Mouse (Mus musculus): Measurements from ENCODE around the gene Fat1. TPM values are rescaled to one million over a fixed set of nuclear protein-coding genes. Genes with fewer than 3 reads are reported as not detected.

Fat1 gene
- polyA plus RNA-seq, 1 experiment = not detected

DNA sequence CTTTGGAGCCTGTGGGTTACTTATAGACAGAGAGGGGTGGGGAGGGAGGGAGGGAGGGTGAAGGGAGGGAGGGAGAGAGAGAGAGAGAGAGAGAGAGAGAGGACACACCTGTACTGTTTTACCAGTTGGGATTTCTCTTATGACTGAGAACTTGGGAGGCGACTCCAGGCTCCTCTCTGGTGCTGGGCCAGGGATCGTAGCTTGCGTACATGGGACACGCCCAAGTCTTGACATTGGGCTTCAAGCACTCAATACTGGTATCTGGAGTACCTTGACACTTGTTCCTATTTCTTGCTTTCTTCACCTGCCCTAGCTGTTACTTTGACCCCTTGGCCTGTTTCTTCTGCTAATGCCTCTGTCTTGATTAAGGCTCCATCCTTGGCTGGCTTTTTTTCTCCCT is 10.3 kb downstream of the Fat1 start:
- WGBS = 96% methylated on average over 4 of the region's 4 CpGs
- Histone ChIP-seq H3K4me3 (ENCODE audit: insufficient read depth, low read depth, low read length) (no peak overlapping the region), H3K27ac (ENCODE audit: insufficient read depth, low read depth, low read length) (no peak overlapping the region), H3K4me1 (ENCODE audit: control insufficient read depth, insufficient read depth, low read length) (peaks cover 28% of the 10 kb centered on the region)
- TF ChIP-seq CTCF (IDR thresholded peaks at IDR 0.05; ENCODE audit: insufficient read depth, low read depth, low read length) (no peak), POLR2A (IDR thresholded peaks at IDR 0.05; ENCODE audit: insufficient read depth, low read depth, low read length) (no peak)

DNA sequence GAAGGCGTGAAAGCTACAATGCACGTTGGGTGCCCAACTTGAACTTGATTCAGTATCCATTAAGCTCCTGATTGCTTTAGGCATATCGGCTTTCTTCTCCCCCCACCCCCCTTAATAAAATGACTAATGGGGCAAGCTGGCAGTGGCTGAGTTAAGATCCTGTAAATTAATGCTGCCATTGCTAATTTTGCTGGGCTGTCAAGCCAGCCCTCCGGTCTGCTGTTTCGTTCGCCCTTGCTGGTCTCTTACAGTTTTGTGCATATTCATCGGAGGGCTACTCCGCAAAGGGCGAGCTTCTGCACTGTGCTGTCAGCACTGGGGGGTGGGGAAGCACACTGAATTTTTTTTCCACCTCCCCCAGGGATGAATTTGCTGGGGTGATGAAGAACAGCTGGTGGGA is 13.3 kb downstream of the Fat1 start:
- no peak for TF ChIP-seq CTCF (IDR thresholded peaks at IDR 0.05; ENCODE audit: insufficient read depth, low read depth, low read length)
- 40% methylated on average over 9 of the region's 9 CpGs for WGBS
- H3K4me3 ChIP-seq (ENCODE audit: insufficient read depth, low read depth, low read length) = no peak overlapping the region
- H3K27ac ChIP-seq (ENCODE audit: insufficient read depth, low read depth, low read length) = 0 out of 2 replicates have a peak overlapping the region, but pooled peaks have one; percentile 51
- H3K4me1 ChIP-seq (ENCODE audit: control insufficient read depth, insufficient read depth, low read length) = peaks cover 11% of the 10 kb centered on the region

- Histone ChIP-seq H3K4me3 (ENCODE audit: insufficient read depth, low read depth, low read length) (no peak overlapping the region), H3K27ac (ENCODE audit: insufficient read depth, low read depth, low read length) (no peak overlapping the region), H3K4me1 (ENCODE audit: control insufficient read depth, insufficient read depth, low read length) (peaks cover 34% of the 10 kb centered on the region)
- TF ChIP-seq CTCF (IDR thresholded peaks at IDR 0.05; ENCODE audit: insufficient read depth, low read depth, low read length) (no peak), POLR2A (IDR thresholded peaks at IDR 0.05; ENCODE audit: insufficient read depth, low read depth, low read length) (no peak)
- WGBS = 66% methylated on average over 10 of the region's 10 CpGs
Measured at GRCm38 (mm10) chr8:44960455-44960854, 25.2 kb downstream of the Fat1 start.

GRCm38 (mm10) chr8:44960906-44961305 is 25.7 kb downstream of the Fat1 start:
- no peak overlapping the region for H3K4me3 ChIP-seq (ENCODE audit: insufficient read depth, low read depth, low read length)
- peaks cover 34% of the 10 kb centered on the region for H3K4me1 ChIP-seq (ENCODE audit: control insufficient read depth, insufficient read depth, low read length)
- no peak overlapping the region for H3K27ac ChIP-seq (ENCODE audit: insufficient read depth, low read depth, low read length)
- WGBS = 67% methylated on average over 5 of the region's 5 CpGs
- TF ChIP-seq POLR2A (IDR thresholded peaks at IDR 0.05; ENCODE audit: insufficient read depth, low read depth, low read length) (no peak), CTCF (IDR thresholded peaks at IDR 0.05; ENCODE audit: insufficient read depth, low read depth, low read length) (no peak)

GRCm38 (mm10) chr8:44961492-44961891 is 26.2 kb downstream of the Fat1 start:
- Histone ChIP-seq H3K4me3 (ENCODE audit: insufficient read depth, low read depth, low read length) (no peak overlapping the region), H3K4me1 (ENCODE audit: control insufficient read depth, insufficient read depth, low read length) (peaks cover 31% of the 10 kb centered on the region), H3K27ac (ENCODE audit: insufficient read depth, low read depth, low read length) (no peak overlapping the region)
- no peak for TF ChIP-seq CTCF (IDR thresholded peaks at IDR 0.05; ENCODE audit: insufficient read depth, low read depth, low read length)
- 77% methylated on average over 6 of the region's 6 CpGs for WGBS

- 83% methylated on average over 12 of the region's 12 CpGs for WGBS
- Histone ChIP-seq H3K4me3 (ENCODE audit: insufficient read depth, low read depth, low read length) (no peak overlapping the region), H3K27ac (ENCODE audit: insufficient read depth, low read depth, low read length) (no peak overlapping the region), H3K4me1 (ENCODE audit: control insufficient read depth, insufficient read depth, low read length) (peaks cover 22% of the 10 kb centered on the region)
- no peak for TF ChIP-seq POLR2A (IDR thresholded peaks at IDR 0.05; ENCODE audit: insufficient read depth, low read depth, low read length)
Measured at GRCm38 (mm10) chr8:44962572-44963231, 27.5 kb downstream of the Fat1 start.

DNA sequence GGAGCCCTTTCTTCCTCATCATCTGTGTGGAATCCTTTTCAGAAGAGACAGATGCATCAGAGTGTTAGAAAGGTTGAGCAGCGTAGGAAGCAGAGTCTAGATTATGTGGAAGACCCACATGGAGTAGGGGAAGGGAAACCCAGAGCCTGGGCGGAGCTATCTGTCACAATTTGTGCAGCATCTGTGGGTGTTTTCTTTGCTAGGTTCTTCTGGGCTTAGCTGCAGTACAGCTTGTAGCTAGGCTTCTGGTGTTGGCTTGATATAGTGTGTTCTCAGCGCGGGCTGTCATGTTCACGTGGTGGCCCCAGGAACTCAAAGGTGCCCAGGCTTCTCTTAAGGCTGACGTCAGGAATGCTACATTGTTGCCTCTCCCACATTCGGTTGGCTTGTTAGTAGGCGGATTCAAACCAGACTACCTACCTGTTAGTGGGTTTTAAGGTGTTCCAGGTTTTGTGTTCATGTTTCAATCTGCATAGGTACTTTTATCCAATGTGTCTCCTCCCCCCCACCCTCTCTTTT is 32.3 kb downstream of the Fat1 start:
- 65% methylated on average over 8 of the region's 8 CpGs for WGBS
- H3K4me3 ChIP-seq (ENCODE audit: insufficient read depth, low read depth, low read length) = no peak overlapping the region
- no peak for TF ChIP-seq CTCF (IDR thresholded peaks at IDR 0.05; ENCODE audit: insufficient read depth, low read depth, low read length)
- TF ChIP-seq POLR2A (IDR thresholded peaks at IDR 0.05; ENCODE audit: insufficient read depth, low read depth, low read length) = no peak
- H3K4me1 ChIP-seq (ENCODE audit: control insufficient read depth, insufficient read depth, low read length) = peaks cover 10% of the 10 kb centered on the region
- H3K27ac ChIP-seq (ENCODE audit: insufficient read depth, low read depth, low read length) = no peak overlapping the region

- 65% methylated on average over 12 of the region's 12 CpGs for WGBS
- H3K27ac ChIP-seq (ENCODE audit: insufficient read depth, low read depth, low read length) = no peak overlapping the region
Measured at GRCm38 (mm10) chr8:44970093-44970492, 34.8 kb downstream of the Fat1 start.

DNA sequence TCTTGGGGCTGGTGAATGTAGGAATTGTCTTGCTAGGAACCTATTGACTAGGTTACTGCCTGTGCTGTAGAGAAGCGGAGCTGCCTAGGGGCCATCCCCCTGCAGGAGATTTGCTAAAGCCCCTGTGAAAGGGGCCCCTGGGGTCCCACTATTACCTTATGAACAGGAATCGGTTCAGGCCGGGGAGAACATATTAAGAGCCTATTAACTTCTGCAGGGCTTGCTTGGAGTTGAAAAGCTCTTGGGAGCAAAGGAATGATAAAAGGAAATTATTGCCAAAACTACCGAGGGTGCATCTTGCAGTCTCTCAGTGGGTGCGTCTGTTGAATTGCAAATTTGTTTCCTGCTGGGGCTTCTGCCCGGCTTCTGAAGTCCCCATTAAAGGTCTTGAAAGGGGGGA is 36.1 kb downstream of the Fat1 start:
- no peak overlapping the region for H3K27ac ChIP-seq (ENCODE audit: insufficient read depth, low read depth, low read length)
- WGBS = 55% methylated on average over 6 of the region's 6 CpGs
- TF ChIP-seq CTCF (IDR thresholded peaks at IDR 0.05; ENCODE audit: insufficient read depth, low read depth, low read length) (no peak), POLR2A (IDR thresholded peaks at IDR 0.05; ENCODE audit: insufficient read depth, low read depth, low read length) (no peak)

More at GRCm38 (mm10) chr8:44970093-44970492, 34.8 kb downstream of the Fat1 start:
- Histone ChIP-seq H3K4me3 (ENCODE audit: insufficient read depth, low read depth, low read length) (no peak overlapping the region), H3K4me1 (ENCODE audit: control insufficient read depth, insufficient read depth, low read length) (peaks cover 19% of the 10 kb centered on the region)
- no peak for TF ChIP-seq POLR2A (IDR thresholded peaks at IDR 0.05; ENCODE audit: insufficient read depth, low read depth, low read length)
- no peak for TF ChIP-seq CTCF (IDR thresholded peaks at IDR 0.05; ENCODE audit: insufficient read depth, low read depth, low read length)

More for the DNA sequence above, 36.1 kb downstream of the Fat1 start:
- Histone ChIP-seq H3K4me1 (ENCODE audit: control insufficient read depth, insufficient read depth, low read length) (peaks cover 20% of the 10 kb centered on the region), H3K4me3 (ENCODE audit: insufficient read depth, low read depth, low read length) (no peak overlapping the region)

Data from olfactory bulb, adult 2 months (tissue).